Mouse (Mus musculus): ENCODE measurements around the gene Mepce. TPM values are rescaled to one million over a fixed set of nuclear protein-coding genes. Genes with fewer than 3 reads are reported as not detected.

Mepce gene
- total RNA-seq, 2 experiments from 2014 or later, result 14.7 to 20.1 TPM

GRCm38 (mm10) chr5:137741023-137741931 lies 46.2 kb downstream of the Mepce start, which contains the start of gene Nyap1:
Nyap1 (minus strand) TSS chr5:137741607.
- peak; percentile 73 for DNase-seq

- no peak for DNase-seq
Measured at GRCm38 (mm10) chr5:137740506-137740905, 46.9 kb downstream of the Mepce start.

- DNase-seq, result no peak
Measured at GRCm38 (mm10) chr5:137739471-137739870, 48.0 kb downstream of the Mepce start.

GRCm38 (mm10) chr5:137738516-137738915 lies 48.9 kb downstream of the Mepce start:
- no peak for DNase-seq

- DNase-seq, result no peak
Measured at GRCm38 (mm10) chr5:137737400-137737940, 50.0 kb downstream of the Mepce start.

GRCm38 (mm10) chr5:137734289-137735061 lies 53.0 kb downstream of the Mepce start:
- DNase-seq, result no peak

GRCm38 (mm10) chr5:137733638-137734288 lies 53.7 kb downstream of the Mepce start:
- no peak for DNase-seq

Other genes with a start within 250 kb of the Mepce start
- not detected for gene Actl6b, start 234.1 kb downstream of the Mepce start, total RNA-seq (2021)
- not detected for gene Tfr2, start 217.8 kb downstream of the Mepce start, total RNA-seq (2021)
- 10 to 100 TPM; 12.5 to 12.8 TPM for gene Mospd3, start 186.6 kb downstream of the Mepce start, total RNA-seq (2021)
- gene Pcolce, start 173.9 kb downstream of the Mepce start, total RNA-seq (2021), result 100 to 1,000 TPM in 1 of 2 experiments, 10 to 100 TPM in 1; 79.0 to 112 TPM
- gene Fbxo24, start 158.7 kb downstream of the Mepce start, total RNA-seq (2021), result under 1 TPM; 0.16 to 0.18 TPM
- gene Lrch4, start 158.5 kb downstream of the Mepce start, total RNA-seq (2021), result 10 to 100 TPM; 13.9 to 15.4 TPM
- gene Gm20605, start 158.5 kb downstream of the Mepce start, total RNA-seq (2021), result 1 to 10 TPM; 2.9 to 3.9 TPM
- 1 to 10 TPM; 1.8 to 2.7 TPM for gene Sap25, start 146.3 kb downstream of the Mepce start, total RNA-seq (2021)
- gene Irs3, start 141.9 kb downstream of the Mepce start, total RNA-seq (2021), result 1 to 10 TPM in 1 of 2 experiments, under 1 TPM in 1; 0.36 to 1.5 TPM
- 1 to 10 TPM; 3.3 to 4.7 TPM for gene Agfg2, start 102.9 kb downstream of the Mepce start, total RNA-seq (2021)
- gene Nyap1, start 46.0 kb downstream of the Mepce start, total RNA-seq (2021), result under 1 TPM; 0.10 to 0.35 TPM
- 10 to 100 TPM; 57.8 to 59.1 TPM for gene Tsc22d4, start 41.9 kb downstream of the Mepce start, total RNA-seq (2021)
- gene Ppp1r35, start 8.8 kb downstream of the Mepce start, total RNA-seq (2021), result 1 to 10 TPM; 7.1 to 8.9 TPM
- gene Zcwpw1, start 143 bp upstream of the Mepce start, total RNA-seq (2021), result under 1 TPM in 1 of 2 experiments, not detected in 1; 0.35 TPM
- under 1 TPM; 0.13 to 0.40 TPM for gene Pilra, start 48.6 kb upstream of the Mepce start, total RNA-seq (2021)
- under 1 TPM in 1 of 2 experiments, not detected in 1; 0.88 TPM for gene Pilrb1, start 70.5 kb upstream of the Mepce start, total RNA-seq (2021)
- under 1 TPM; 0.28 to 0.54 TPM for gene Pilrb2, start 84.2 kb upstream of the Mepce start, total RNA-seq (2021)
- gene Cyp3a13, start 134.0 kb upstream of the Mepce start, total RNA-seq (2021), result under 1 TPM in 1 of 2 experiments, not detected in 1; 0.08 TPM
- 1 to 10 TPM; 1.2 to 1.6 TPM for gene Gjc3, start 175.4 kb upstream of the Mepce start, total RNA-seq (2021)
- gene Azgp1, start 193.9 kb upstream of the Mepce start, total RNA-seq (2021), result not detected
- not detected for gene Smok3a, start 233.6 kb upstream of the Mepce start, total RNA-seq (2021)
- not detected for gene Smok3b, start 233.8 kb upstream of the Mepce start, total RNA-seq (2021)

Data from gastrocnemius, postnatal 25 days (tissue).